Mouse (Mus musculus): ENCODE data around the gene Ccdc172. TPM values are rescaled to one million over a fixed set of nuclear protein-coding genes. Genes with fewer than 3 reads are reported as not detected.

The Ccdc172 gene
- polyA plus RNA-seq, 1 experiment = not detected

DNA sequence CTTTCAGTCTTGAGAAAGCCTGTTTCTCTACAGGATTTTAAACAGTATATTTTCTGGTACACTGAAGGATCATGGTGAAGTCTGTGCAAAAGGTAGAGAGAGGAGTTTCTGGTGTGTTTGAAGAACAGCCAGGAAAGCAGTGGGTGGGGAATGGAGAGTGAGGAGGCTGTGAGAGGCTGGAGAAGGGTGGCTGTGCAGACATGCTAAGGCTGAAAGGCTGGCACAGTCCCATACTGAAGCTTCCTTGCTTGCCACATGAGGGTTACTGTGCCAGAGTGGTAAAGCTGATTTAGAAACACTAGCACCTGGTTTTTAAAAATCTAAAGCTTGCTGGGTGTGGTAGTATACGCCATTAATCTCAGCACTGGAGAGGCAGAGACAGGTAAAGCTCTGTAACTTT lies 9.9 kb downstream of the Ccdc172 start:
- H3K36me3 ChIP-seq (replicated peaks; ENCODE audit: low read length) = no peaks in the 10 kb centered on the region
- H3K27me3 ChIP-seq (replicated peaks) = no peaks in the 10 kb centered on the region
- H3K4me1 ChIP-seq = 0 out of 2 replicates have a peak, but pooled peaks cover 3% of the 10 kb centered on the region
- no peaks in the 10 kb centered on the region for H3K9me3 ChIP-seq
- H3K4me3 ChIP-seq (replicated peaks) = no peak overlapping the region
- TF ChIP-seq FLI1 (IDR thresholded peaks at IDR 0.05; ENCODE audit: low read length) (no peak), GATA1 (IDR thresholded peaks at IDR 0.05; ENCODE audit: borderline replicate concordance, low read length) (no peak)

DNA sequence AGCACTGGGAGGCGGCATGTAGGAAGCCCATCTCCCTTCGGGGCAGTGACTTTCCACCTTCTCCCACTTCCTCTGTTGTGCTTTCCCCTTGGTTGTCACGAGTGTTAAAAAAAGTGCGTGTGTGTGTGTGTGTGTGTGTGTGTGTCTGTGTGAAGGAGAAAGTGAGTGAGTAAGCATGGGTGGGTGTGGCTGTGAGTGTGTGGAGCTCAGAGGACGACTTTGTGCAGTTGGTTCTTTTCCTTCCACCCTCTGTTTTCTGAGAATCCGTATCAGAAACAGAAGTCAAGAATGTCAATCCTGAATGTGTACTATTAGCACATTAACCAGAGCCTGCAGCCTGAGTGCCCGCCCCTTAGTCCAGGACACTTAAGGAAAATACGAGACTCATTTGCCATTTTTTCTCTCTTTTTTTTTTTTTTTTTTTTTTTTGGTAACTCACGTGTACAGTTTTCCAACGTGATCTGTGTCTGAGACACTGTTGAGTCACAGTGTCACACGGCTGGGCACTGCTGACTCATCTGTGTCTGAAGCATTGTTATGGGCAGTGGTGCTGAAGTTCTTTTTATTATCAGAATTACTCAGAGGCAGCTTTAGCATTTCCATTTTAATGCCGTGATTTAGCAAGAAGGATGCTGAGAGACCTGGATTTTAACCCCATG lies 12.1 kb downstream of the Ccdc172 start:
- no peaks in the 10 kb centered on the region for H3K36me3 ChIP-seq (replicated peaks; ENCODE audit: low read length)
- no peaks in the 10 kb centered on the region for H3K27me3 ChIP-seq (replicated peaks)
- H3K4me1 ChIP-seq = 0 out of 2 replicates have a peak, but pooled peaks cover 3% of the 10 kb centered on the region
- H3K9me3 ChIP-seq = no peaks in the 10 kb centered on the region
- H3K4me3 ChIP-seq (replicated peaks) = no peak overlapping the region
- TF ChIP-seq GATA1 (IDR thresholded peaks at IDR 0.05; ENCODE audit: borderline replicate concordance, low read length) (no peak), FLI1 (IDR thresholded peaks at IDR 0.05; ENCODE audit: low read length) (no peak)

DNA sequence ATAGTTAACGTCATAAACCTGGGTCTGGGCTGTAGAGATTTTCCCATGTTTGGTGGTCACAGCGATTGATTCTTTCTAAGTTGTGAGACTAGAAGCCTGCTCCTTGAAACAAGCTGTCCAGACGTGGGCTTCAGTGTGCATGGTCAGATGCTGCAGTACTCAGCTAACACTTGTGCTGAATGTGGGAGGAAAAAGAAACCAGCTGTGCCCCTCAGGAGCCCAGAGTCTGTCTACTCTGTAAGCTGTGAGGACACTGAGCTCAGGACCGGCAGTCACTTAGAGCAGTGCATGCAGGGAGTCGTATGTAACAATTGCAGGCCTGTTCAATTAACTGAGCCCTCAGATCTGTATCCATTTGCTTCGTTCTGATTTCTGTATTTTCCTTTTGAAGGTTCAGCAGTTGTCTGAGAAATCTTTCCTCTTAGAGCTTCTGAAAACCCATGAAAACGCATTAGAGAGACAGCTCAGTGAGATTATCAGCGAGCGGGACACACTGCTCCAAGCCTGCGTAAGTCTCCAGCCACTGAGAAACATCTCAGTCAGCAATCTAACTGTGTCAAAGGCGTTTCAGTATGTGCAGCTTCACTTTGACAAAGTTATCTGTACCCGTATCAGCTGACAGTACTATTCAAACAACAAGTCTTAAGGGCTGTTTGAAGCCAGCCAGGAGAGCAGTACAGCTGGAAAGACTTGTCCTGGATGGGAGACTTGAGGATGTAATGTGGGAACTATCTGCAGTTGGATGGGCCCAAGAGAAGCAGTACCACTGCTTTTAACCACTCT lies 13.9 kb downstream of the Ccdc172 start:
- Histone ChIP-seq H3K36me3 (replicated peaks; ENCODE audit: low read length) (no peaks in the 10 kb centered on the region), H3K4me1 (0 out of 2 replicates have a peak, but pooled peaks cover 3% of the 10 kb centered on the region), H3K27me3 (replicated peaks) (no peaks in the 10 kb centered on the region), H3K9me3 (no peaks in the 10 kb centered on the region), H3K4me3 (replicated peaks) (no peak overlapping the region)
- TF ChIP-seq GATA1 (IDR thresholded peaks at IDR 0.05; ENCODE audit: borderline replicate concordance, low read length) = no peak

DNA sequence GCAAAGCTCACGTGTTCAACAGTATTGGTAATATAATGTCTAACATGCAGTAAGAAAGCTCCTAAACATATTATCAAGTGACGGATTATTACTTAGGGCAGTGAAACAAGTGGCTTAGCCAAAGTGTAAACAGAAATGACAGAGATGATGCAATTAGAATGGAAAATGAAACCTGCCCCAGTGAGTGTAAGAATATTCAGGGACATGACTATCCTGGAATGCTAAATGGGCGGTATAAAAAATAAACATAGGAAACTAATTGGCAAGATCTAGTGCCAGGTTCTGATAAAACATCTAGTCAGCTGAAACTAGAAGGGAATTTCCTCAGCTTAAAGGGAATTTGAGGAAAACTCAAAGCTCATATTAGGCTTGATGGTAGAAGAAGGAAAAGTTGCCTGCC lies 21.3 kb downstream of the Ccdc172 start:
- Histone ChIP-seq H3K27me3 (replicated peaks) (no peaks in the 10 kb centered on the region), H3K4me1 (no peaks in the 10 kb centered on the region)
- no peak for TF ChIP-seq FLI1 (IDR thresholded peaks at IDR 0.05; ENCODE audit: low read length)
- TF ChIP-seq GATA1 (IDR thresholded peaks at IDR 0.05; ENCODE audit: borderline replicate concordance, low read length) = no peak

DNA sequence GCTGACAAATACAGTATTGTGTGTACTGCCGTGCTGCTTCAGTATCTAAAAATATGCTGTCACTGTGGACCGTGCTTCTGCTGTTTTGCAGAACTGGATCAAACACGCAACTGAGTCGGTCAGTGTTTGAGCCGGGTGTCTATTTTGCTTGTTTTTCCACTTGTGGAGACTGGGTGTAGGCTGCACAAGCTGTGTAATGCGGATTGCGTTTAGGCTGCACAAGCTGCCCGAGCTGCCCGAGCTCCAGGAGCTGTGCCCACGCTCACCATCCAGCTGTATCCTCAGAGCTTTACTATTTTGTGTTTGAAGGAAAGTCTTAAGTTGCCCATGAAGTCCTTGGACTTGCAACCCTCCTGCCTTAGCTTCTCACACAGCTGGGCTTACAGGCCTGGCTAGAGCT lies 24.9 kb downstream of the Ccdc172 start:
- H3K9me3 ChIP-seq = no peaks in the 10 kb centered on the region
- H3K36me3 ChIP-seq (replicated peaks; ENCODE audit: low read length) = no peaks in the 10 kb centered on the region
- H3K27me3 ChIP-seq (replicated peaks) = no peaks in the 10 kb centered on the region
- TF ChIP-seq GATA1 (IDR thresholded peaks at IDR 0.05; ENCODE audit: borderline replicate concordance, low read length) = no peak
- no peak for TF ChIP-seq FLI1 (IDR thresholded peaks at IDR 0.05; ENCODE audit: low read length)
- no peaks in the 10 kb centered on the region for H3K4me1 ChIP-seq
- H3K4me3 ChIP-seq (replicated peaks) = no peak overlapping the region

More for the DNA sequence above, 21.3 kb downstream of the Ccdc172 start:
- Histone ChIP-seq H3K36me3 (replicated peaks; ENCODE audit: low read length) (no peaks in the 10 kb centered on the region), H3K9me3 (no peaks in the 10 kb centered on the region), H3K4me3 (replicated peaks) (no peak overlapping the region)

DNA sequence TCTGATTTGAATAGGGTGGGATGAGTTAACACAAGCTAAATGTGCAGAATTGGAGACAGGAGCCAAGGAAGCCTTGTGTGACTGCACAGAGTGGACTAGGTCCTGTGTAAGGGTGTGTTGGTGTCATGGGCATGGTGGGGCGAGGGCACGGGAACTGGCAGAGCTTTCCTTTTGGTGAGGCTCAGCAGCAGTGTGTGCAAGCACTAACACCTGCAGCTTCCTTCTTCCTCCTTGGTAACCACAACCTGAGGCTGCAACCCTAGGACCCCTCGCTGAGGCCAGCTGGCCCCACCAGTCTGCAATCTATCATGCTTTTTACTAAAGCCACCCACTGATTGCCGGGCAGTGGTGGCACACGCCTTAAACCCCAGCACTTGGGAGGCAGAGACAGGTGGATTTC lies 28.6 kb downstream of the Ccdc172 start:
- Histone ChIP-seq H3K36me3 (replicated peaks; ENCODE audit: low read length) (no peaks in the 10 kb centered on the region), H3K27me3 (replicated peaks) (no peaks in the 10 kb centered on the region), H3K4me3 (replicated peaks) (no peak overlapping the region), H3K9me3 (no peaks in the 10 kb centered on the region), H3K4me1 (no peaks in the 10 kb centered on the region)
- TF ChIP-seq GATA1 (IDR thresholded peaks at IDR 0.05; ENCODE audit: borderline replicate concordance, low read length) (no peak), FLI1 (IDR thresholded peaks at IDR 0.05; ENCODE audit: low read length) (no peak)

DNA sequence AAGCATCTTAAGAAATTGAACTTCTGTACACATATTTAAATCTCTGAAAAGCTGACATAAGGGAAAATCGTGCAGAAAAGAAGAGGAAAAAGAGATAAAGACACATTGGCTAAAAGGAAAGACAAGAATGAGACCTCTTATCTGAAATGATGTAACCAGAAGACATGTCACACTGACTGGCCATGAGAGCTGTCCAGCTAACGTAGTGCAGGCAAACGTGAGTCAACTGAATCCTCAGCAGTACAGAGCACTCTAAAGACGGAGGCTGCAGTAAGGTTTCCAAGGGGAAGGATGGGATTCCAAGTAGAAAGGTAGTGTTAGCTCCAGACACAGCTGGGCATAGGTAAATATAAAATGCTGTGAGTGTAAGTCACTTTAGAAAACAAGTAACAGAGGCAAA lies 36.6 kb downstream of the Ccdc172 start:
- TF ChIP-seq FLI1 (IDR thresholded peaks at IDR 0.05; ENCODE audit: low read length) (no peak), GATA1 (IDR thresholded peaks at IDR 0.05; ENCODE audit: borderline replicate concordance, low read length) (no peak)
- H3K4me1 ChIP-seq = no peaks in the 10 kb centered on the region
- H3K4me3 ChIP-seq (replicated peaks) = no peak overlapping the region
- H3K27me3 ChIP-seq (replicated peaks) = peaks cover 6% of the 10 kb centered on the region
- H3K9me3 ChIP-seq = no peaks in the 10 kb centered on the region
- H3K36me3 ChIP-seq (replicated peaks; ENCODE audit: low read length) = no peaks in the 10 kb centered on the region

DNA sequence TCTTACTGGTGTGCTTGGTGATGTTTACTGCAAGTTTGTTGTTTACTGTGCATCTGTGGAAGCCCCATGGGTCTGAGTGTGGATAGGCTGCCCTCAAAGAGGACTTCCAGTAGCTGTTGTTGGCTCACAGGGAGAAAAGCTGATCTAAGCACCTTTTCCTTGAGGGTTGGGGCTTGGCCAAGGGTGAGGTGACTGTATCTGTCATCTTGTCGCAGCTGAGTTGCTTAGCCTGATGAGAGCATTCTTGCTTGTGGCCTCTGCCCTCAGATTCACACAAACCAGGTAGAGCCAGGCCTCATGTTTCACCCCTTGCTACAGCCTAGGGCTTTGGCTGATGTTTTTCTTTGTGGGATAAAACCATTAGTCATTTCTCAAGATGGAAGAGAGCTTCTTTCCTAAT lies 38.7 kb downstream of the Ccdc172 start:
- Histone ChIP-seq H3K27me3 (replicated peaks) (peaks cover 6% of the 10 kb centered on the region), H3K36me3 (replicated peaks; ENCODE audit: low read length) (no peaks in the 10 kb centered on the region), H3K4me1 (no peaks in the 10 kb centered on the region), H3K4me3 (replicated peaks) (no peak overlapping the region), H3K9me3 (no peaks in the 10 kb centered on the region)
- TF ChIP-seq FLI1 (IDR thresholded peaks at IDR 0.05; ENCODE audit: low read length) (no peak), GATA1 (IDR thresholded peaks at IDR 0.05; ENCODE audit: borderline replicate concordance, low read length) (no peak)

DNA sequence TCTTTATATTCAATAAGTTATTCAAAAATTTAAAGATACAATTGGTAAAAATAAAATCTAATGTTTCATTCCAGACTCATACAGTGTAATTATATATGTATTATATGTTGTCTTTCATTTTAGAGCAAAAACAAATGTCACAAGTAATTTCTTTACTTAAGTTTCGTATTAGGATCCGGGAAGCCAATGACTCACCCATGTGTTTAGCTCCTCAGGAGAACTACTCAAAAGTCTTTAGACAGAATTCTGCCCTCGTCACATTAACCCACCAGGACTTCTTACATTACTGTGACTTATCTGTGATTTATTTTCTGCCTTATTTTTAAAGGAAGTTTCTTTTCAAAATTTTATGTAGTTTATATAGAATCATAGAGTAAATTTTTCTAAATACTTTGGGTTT lies 39.1 kb downstream of the Ccdc172 start:
- no peak overlapping the region for H3K4me3 ChIP-seq (replicated peaks)
- H3K27me3 ChIP-seq (replicated peaks) = peaks cover 4% of the 10 kb centered on the region
- no peaks in the 10 kb centered on the region for H3K9me3 ChIP-seq
- H3K4me1 ChIP-seq = no peaks in the 10 kb centered on the region
- no peak for TF ChIP-seq FLI1 (IDR thresholded peaks at IDR 0.05; ENCODE audit: low read length)
- no peak for TF ChIP-seq GATA1 (IDR thresholded peaks at IDR 0.05; ENCODE audit: borderline replicate concordance, low read length)
- H3K36me3 ChIP-seq (replicated peaks; ENCODE audit: low read length) = no peaks in the 10 kb centered on the region

DNA sequence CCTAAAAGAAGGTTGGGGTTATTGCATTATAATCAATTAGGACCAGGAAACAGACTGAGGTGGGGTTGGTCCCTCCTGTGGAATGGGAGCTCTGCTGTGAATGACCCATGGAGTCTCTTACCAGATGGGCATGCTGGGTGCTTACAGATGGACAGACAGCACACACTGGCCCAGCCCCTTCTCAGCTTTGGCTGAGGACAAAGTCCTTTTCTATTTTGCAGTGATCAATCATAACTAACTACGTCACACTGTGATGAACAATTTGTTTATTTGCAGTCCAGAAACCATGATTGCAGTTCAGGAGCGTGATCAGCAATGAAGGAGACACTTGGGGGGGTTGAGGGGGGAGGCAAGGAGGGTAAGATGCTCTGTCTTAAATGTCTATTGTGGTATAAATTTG lies 43.2 kb downstream of the Ccdc172 start:
- no peak for TF ChIP-seq GATA1 (IDR thresholded peaks at IDR 0.05; ENCODE audit: borderline replicate concordance, low read length)
- TF ChIP-seq FLI1 (IDR thresholded peaks at IDR 0.05; ENCODE audit: low read length) = no peak
- no peak overlapping the region for H3K4me3 ChIP-seq (replicated peaks)
- no peaks in the 10 kb centered on the region for H3K36me3 ChIP-seq (replicated peaks; ENCODE audit: low read length)
- no peaks in the 10 kb centered on the region for H3K4me1 ChIP-seq
- peaks cover 6% of the 10 kb centered on the region for H3K27me3 ChIP-seq (replicated peaks)
- H3K9me3 ChIP-seq = no peaks in the 10 kb centered on the region
